Mouse (Mus musculus) thymus, postnatal 4 days (tissue): ENCODE results near the gene Nufip1.
A peak's percentile ranks its signal among the peaks of the same experiment; 100 is the strongest.
"Not testable (repeated sequence)": the region's sequence is repeated elsewhere in the genome, so short reads cannot be mapped to it uniquely, and the experiment has no call there.

Source experiments
- DNase-seq: peaks from one replicate; pipeline ENCODE4 v3.0.0; 2021

The Nufip1 gene

DNA sequence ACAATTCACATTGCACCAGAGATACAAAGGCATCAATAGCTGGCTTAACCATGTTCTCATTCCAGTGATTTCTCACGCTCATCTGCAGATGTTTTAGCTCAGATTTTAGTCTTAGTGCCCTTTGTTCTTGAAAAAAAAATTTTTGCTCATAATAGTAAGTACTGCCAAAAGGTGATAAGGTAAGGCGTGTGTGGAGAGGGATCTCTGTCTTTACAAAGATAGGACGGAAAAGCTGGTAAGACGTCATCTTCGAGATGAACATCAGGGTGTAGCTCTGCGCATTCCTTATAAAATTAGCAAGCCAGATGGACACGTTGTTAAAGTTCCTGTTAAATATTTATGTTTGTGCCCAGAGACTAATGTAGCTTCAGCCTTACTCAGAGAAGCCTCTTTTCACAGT lies 35.2 kb downstream of the Nufip1 start:
- no peak for DNase-seq

- DNase-seq, result no peak
Observed at GRCm38 (mm10) chr14:76147061-76147460, 36.4 kb downstream of the Nufip1 start.

- DNase-seq, result no peak
Observed at GRCm38 (mm10) chr14:76148294-76148693, 37.6 kb downstream of the Nufip1 start.

- DNase-seq, result peak; percentile 17
Observed at GRCm38 (mm10) chr14:76149531-76150179, 39.0 kb downstream of the Nufip1 start.

DNA sequence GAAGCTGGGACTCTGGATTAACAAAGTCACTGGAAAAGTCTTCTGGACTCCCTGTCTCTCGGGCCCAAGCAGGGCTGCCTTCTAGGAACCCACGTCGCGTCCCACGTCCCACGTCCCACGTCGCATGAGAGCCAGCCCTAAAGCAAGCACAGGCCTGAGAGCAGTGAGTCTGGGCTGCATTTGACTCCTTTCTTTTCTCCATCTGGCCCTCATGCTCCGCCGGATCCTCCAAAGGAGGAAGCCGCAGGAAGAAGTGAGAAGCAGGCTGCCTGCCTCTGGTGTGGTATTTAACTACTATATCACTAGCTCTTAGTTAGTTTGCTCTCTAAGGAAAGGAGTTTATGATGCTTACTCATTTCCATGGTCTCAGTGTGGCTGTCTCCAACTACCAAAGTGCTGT lies 39.8 kb downstream of the Nufip1 start:
- no peak for DNase-seq

- DNase-seq, result no peak
Observed at GRCm38 (mm10) chr14:76151011-76151410, 40.3 kb downstream of the Nufip1 start.

- no peak for DNase-seq
Observed at GRCm38 (mm10) chr14:76151820-76152161, 41.1 kb downstream of the Nufip1 start.

DNA sequence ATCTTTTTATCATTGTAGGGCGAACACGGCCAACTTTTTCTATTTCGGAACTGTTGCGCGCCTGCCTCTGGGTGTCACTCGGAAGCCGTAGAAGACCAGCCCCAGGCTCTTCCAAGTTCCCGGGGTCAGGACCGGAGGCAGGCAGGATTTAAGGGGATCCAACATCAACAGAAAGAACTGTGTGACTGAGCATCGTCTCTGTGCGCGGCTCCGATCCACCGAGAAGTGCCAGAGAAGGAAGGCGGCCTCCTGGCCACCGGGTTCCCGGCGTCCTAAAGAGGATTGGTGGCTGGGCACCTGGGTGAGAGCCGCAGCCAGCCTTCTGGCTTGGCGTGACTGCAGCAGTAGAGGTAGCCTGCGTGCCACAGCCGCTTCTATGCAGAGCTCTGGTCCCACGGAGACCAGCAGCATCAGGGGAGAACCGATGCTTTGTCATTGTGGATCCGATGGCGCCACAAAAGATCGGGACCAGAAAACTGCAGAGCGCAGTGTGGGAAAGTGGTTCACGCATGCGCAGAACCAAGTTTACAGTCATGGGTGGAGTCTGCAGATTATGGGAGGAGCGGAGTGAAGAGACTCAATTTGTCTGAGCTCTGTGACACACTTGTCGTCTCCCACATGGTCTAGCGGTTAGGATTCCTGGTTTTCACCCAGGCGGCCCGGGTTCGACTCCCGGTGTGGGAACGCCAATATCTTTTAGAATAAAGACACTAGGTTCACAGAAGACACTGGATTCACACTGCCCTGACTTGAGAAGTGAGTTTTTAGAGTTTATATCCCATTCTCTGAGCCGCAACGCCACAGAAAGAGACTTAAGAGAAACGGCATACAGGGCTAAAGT lies 41.7 kb downstream of the Nufip1 start:
- DNase-seq, result peak; percentile 93

DNA sequence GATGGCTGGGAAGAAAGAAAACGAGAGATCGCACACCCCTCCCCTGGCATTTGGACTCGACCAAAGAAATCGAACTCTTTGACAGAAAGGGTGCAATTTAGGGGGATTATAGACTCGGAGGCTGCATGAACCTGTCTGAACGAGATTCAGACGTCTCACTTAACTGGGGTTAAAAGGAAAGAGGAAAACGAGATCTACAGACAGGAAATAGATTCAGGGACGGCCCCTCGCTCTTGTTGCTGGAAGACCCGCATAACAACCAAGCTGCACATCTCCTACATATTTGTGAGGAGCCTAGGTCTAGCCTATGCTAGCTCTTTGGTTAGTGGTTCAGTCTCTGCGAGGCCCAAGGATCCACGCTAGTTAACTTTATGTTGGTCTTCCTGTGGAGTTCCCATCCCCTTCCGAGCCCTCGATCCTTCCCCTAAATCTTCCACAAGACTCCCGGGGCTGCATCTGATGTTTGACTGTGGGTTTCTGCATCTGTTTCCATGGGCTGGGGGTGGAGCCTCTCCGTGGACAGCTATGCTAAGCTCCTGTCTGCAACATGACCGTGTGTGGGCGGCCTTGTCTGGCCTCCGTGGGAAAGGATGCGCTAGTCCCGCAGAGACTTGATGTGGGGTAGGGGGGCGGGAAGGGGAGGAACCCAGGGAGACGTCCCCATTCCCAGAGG lies 42.4 kb downstream of the Nufip1 start:
- DNase-seq, result peak; percentile 49

DNA sequence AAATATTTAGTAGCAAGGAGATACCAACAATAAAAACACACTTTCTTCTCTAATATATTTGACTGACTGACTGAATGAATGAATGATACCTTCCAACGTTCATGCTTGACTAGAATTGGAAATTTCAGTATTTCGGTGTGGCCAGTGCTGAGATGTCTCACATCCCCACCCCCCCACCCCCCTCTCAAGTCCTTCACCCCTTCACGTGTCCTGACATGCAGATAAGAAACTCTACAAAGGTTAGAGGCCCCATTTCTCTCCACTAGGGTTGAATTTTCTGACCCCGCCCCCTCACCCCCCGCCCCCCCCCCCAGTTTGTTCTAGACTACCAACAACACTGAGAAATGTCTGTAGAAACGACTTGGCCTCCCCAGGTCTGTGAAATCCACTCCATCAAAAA lies 43.1 kb downstream of the Nufip1 start:
- DNase-seq, result no peak

DNA sequence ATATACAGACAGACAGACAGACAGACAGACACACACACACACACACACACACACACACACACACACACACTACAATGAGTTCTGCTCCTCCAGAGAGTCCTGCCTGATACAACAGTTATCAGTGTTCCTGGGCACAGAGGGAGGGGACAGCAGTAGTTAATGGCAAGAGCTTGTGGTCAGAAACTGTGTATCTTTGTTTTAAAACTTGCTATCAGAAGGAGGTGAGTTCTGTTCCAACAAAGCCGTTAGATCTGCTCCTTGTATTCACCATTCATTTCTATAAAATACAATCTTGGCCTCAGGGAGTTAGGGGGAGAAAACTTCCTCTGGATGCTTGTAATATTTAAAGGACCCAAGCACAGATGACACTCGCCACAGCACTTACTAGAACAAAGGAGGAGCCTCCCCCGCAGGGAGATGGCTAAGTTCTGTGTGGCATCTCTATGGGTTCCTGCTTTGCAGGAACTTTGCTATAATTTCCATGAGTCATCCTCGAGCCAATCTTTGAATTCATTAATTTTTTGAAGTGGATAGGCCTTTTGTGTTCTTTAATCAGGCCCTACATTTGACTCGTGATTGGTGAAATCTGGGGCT lies 47.6 kb downstream of the Nufip1 start:
- no peak for DNase-seq

DNA sequence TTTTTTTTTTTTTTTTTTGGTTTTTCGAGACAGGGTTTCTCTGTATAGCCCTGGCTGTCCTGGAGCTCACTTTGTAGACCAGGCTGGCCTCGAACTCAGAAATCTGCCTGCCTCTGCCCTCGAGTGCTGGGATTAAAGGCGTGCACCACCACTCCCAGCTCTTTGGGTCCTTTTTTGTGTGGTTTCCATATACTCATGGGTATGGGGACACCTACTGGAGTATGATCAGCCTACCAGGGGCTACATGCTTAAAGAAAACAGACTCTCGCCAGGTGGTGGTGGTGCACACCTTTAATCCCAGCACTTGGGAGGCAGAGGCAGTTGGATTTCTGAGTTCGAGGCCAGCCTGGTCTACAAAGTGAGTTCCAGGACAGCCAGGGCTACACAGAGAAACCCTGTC lies 49.9 kb downstream of the Nufip1 start:
- DNase-seq, result not testable (repeated sequence)

- DNase-seq, result no peak
Observed at GRCm38 (mm10) chr14:76164236-76164635, 53.5 kb downstream of the Nufip1 start.

GRCm38 (mm10) chr14:76164904-76165755 lies 54.4 kb downstream of the Nufip1 start:
- DNase-seq, result peak; percentile 34

DNA sequence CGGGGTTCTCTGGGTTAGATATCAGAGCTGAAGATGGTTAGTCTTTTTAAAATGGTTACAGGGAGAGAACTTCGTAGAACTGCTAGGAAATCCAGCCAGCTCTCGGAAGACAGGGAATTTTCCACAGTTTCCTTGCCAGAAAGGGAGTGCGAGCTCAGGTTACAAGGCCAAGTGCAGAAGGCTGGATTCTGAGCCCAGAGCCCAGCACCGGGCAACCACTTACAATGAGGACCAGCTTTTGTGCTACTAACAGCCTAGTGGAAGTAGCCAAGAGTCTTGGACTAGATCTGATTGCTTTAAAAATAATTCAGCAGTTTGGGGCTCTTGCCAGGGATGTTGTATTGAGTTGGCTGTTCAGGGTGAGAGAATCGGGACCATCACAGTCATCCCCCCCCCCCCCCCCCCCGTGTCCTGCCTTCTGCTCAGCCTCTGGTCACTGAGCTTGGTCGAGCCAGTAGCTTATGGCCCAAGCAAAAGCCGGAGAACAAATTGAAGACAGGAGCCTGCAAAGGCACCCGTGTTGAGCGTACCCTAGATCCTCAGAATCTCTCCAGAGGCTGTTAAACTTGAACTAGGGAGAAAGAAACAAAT lies 59.3 kb downstream of the Nufip1 start:
- no peak for DNase-seq

- no peak for DNase-seq
Observed at GRCm38 (mm10) chr14:76171285-76171684, 60.6 kb downstream of the Nufip1 start.

DNA sequence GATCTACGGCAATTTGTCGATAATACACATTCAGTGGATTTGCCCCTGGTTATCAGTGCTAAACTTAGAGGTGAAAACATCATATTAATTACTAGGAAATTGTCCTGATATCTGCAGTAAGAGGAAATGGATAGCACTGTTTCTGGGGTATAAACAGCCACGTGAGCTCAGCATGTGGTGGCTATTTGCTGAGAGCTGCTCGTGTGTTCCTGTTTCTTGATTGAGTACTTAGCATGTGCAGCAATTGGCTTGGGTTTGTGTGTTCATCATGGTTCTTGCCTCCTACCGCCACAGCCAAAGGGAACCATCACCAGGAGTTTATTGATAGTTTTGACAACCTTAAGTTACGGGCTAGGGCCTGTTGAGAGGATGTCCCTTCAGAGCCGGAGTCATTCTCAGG lies 63.6 kb downstream of the Nufip1 start:
- DNase-seq, result no peak

DNA sequence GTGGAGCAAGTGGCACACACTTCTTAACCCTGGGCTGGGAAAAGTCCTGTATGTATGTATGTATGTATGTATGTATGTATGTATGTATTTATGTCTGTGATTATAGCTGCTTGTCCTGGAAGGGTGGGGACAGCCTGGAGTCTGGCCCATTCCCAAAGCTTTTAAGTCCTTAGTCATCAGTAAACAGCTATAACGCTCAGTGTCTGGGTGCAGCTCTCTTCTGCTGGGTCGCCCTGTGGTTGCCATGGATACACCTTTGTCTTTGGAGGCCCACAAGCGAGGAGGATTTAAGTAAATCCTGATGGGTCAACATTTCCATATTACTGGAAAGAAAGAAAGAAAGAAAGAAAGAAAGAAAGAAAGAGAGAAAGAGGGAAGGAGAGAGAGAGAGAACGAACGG lies 65.1 kb downstream of the Nufip1 start:
- DNase-seq, result no peak

- no peak for DNase-seq
Observed at GRCm38 (mm10) chr14:76177230-76177629, 66.5 kb downstream of the Nufip1 start.

GRCm38 (mm10) chr14:76178447-76178846 lies 67.8 kb downstream of the Nufip1 start:
- DNase-seq, result peak; percentile 42

GRCm38 (mm10) chr14:76179343-76179742 lies 68.7 kb downstream of the Nufip1 start:
- DNase-seq, result no peak

GRCm38 (mm10) chr14:76185358-76185757 lies 74.7 kb downstream of the Nufip1 start:
- no peak for DNase-seq
